Mouse (Mus musculus): Measurements from ENCODE around the gene 2210017I01Rik. TPM values are rescaled to one million over a fixed set of nuclear protein-coding genes. Genes with fewer than 3 reads are reported as not detected.

2210017I01Rik gene
- not detected in 2 replicates for polyA plus RNA-seq (2012; rRNA removed)

- no peaks in the 10 kb centered on the region for H3K27me3 ChIP-seq (ENCODE audit: control insufficient read depth, insufficient read depth, low read length)
- no peak within 1 kb of the TSS for H3K4me3 ChIP-seq (ENCODE audit: extremely low read depth, insufficient read depth, insufficient read length)
- no peak for DNase-seq (ENCODE audit: low read depth in 1 of 2, low spot score in 2 of 2)
- H3K27ac ChIP-seq (ENCODE audit: insufficient read depth, low read length) = no peak within 1 kb of the TSS
- TF ChIP-seq POLR2A (IDR thresholded peaks at IDR 0.05; ENCODE audit: low read depth, low read length) = no peak
- TF ChIP-seq CTCF (IDR thresholded peaks at IDR 0.05; ENCODE audit: extremely low read depth, insufficient read depth, insufficient read length, insufficient replicate concordance) = no peak
- H3K4me1 ChIP-seq (ENCODE audit: control insufficient read depth, insufficient read depth, insufficient read length) = no peaks in the 10 kb centered on the region
- H3K36me3 ChIP-seq (ENCODE audit: control insufficient read depth, insufficient read depth, low read length) = no peaks in the 10 kb centered on the region
Measured at GRCm38 (mm10) chr3:92607392-92607791, at the start of gene 2210017I01Rik. Gene 2210017I01Rik (minus strand): TSS chr3:92607492.

GRCm38 (mm10) chr3:92656826-92657225, 49.5 kb upstream of the 2210017I01Rik start, which contains the start of gene Lce1b:
Gene Lce1b (minus strand): TSS chr3:92656926.
- no peak for DNase-seq (ENCODE audit: low read depth in 1 of 2, low spot score in 2 of 2)
- no peak for TF ChIP-seq POLR2A (IDR thresholded peaks at IDR 0.05; ENCODE audit: low read depth, low read length)
- Histone ChIP-seq H3K27ac (ENCODE audit: insufficient read depth, low read length) (no peak within 1 kb of the TSS), H3K4me3 (ENCODE audit: extremely low read depth, insufficient read depth, insufficient read length) (no peak within 1 kb of the TSS), H3K27me3 (ENCODE audit: control insufficient read depth, insufficient read depth, low read length) (no peaks in the 10 kb centered on the region), H3K36me3 (ENCODE audit: control insufficient read depth, insufficient read depth, low read length) (no peaks in the 10 kb centered on the region), H3K4me1 (ENCODE audit: control insufficient read depth, insufficient read depth, insufficient read length) (no peaks in the 10 kb centered on the region)

GRCm38 (mm10) chr3:92648207-92648606, 40.9 kb upstream of the 2210017I01Rik start, which contains the start of gene Lce1a1:
Gene Lce1a1 (minus strand): TSS chr3:92648307.
- Histone ChIP-seq H3K4me1 (ENCODE audit: control insufficient read depth, insufficient read depth, insufficient read length) (no peaks in the 10 kb centered on the region), H3K27me3 (ENCODE audit: control insufficient read depth, insufficient read depth, low read length) (no peaks in the 10 kb centered on the region), H3K4me3 (ENCODE audit: extremely low read depth, insufficient read depth, insufficient read length) (no peak within 1 kb of the TSS), H3K36me3 (ENCODE audit: control insufficient read depth, insufficient read depth, low read length) (no peaks in the 10 kb centered on the region), H3K27ac (ENCODE audit: insufficient read depth, low read length) (no peak within 1 kb of the TSS)
- DNase-seq (ENCODE audit: low read depth in 1 of 2, low spot score in 2 of 2) = no peak
- TF ChIP-seq CTCF (IDR thresholded peaks at IDR 0.05; ENCODE audit: extremely low read depth, insufficient read depth, insufficient read length, insufficient replicate concordance) (no peak), POLR2A (IDR thresholded peaks at IDR 0.05; ENCODE audit: low read depth, low read length) (no peak)
- WGBS = 76% methylated on average over 1 of the region's 1 CpGs

- Histone ChIP-seq H3K27me3 (ENCODE audit: control insufficient read depth, insufficient read depth, low read length) (no peaks in the 10 kb centered on the region), H3K4me3 (ENCODE audit: extremely low read depth, insufficient read depth, insufficient read length) (no peak overlapping the region), H3K4me1 (ENCODE audit: control insufficient read depth, insufficient read depth, insufficient read length) (no peaks in the 10 kb centered on the region), H3K27ac (ENCODE audit: insufficient read depth, low read length) (no peak overlapping the region), H3K36me3 (ENCODE audit: control insufficient read depth, insufficient read depth, low read length) (no peaks in the 10 kb centered on the region)
- TF ChIP-seq CTCF (IDR thresholded peaks at IDR 0.05; ENCODE audit: extremely low read depth, insufficient read depth, insufficient read length, insufficient replicate concordance) (no peak), POLR2A (IDR thresholded peaks at IDR 0.05; ENCODE audit: low read depth, low read length) (no peak)
- no peak for DNase-seq (ENCODE audit: low read depth in 1 of 2, low spot score in 2 of 2)
- WGBS = 89% methylated on average over 15 of the region's 15 CpGs
Measured at GRCm38 (mm10) chr3:92639854-92640253, 32.6 kb upstream of the 2210017I01Rik start.

GRCm38 (mm10) chr3:92638653-92638991, 31.3 kb upstream of the 2210017I01Rik start:
- DNase-seq (ENCODE audit: low read depth in 1 of 2, low spot score in 2 of 2) = no peak
- TF ChIP-seq CTCF (IDR thresholded peaks at IDR 0.05; ENCODE audit: extremely low read depth, insufficient read depth, insufficient read length, insufficient replicate concordance) (no peak), POLR2A (IDR thresholded peaks at IDR 0.05; ENCODE audit: low read depth, low read length) (no peak)
- Histone ChIP-seq H3K27me3 (ENCODE audit: control insufficient read depth, insufficient read depth, low read length) (no peaks in the 10 kb centered on the region), H3K36me3 (ENCODE audit: control insufficient read depth, insufficient read depth, low read length) (no peaks in the 10 kb centered on the region), H3K4me3 (ENCODE audit: extremely low read depth, insufficient read depth, insufficient read length) (no peak overlapping the region), H3K4me1 (ENCODE audit: control insufficient read depth, insufficient read depth, insufficient read length) (no peaks in the 10 kb centered on the region), H3K27ac (ENCODE audit: insufficient read depth, low read length) (no peak overlapping the region)
- 82% methylated on average over 3 of the region's 3 CpGs for WGBS

- 44% methylated on average over 1 of the region's 1 CpGs for WGBS
- Histone ChIP-seq H3K4me1 (ENCODE audit: control insufficient read depth, insufficient read depth, insufficient read length) (no peaks in the 10 kb centered on the region), H3K36me3 (ENCODE audit: control insufficient read depth, insufficient read depth, low read length) (no peaks in the 10 kb centered on the region), H3K27me3 (ENCODE audit: control insufficient read depth, insufficient read depth, low read length) (no peaks in the 10 kb centered on the region), H3K4me3 (ENCODE audit: extremely low read depth, insufficient read depth, insufficient read length) (no peak overlapping the region), H3K27ac (ENCODE audit: insufficient read depth, low read length) (no peak overlapping the region)
- TF ChIP-seq CTCF (IDR thresholded peaks at IDR 0.05; ENCODE audit: extremely low read depth, insufficient read depth, insufficient read length, insufficient replicate concordance) = no peak
- DNase-seq (ENCODE audit: low read depth in 1 of 2, low spot score in 2 of 2) = no peak
Measured at GRCm38 (mm10) chr3:92637745-92638652, 30.7 kb upstream of the 2210017I01Rik start.

GRCm38 (mm10) chr3:92621560-92621959, 14.3 kb upstream of the 2210017I01Rik start, which contains the start of gene Lce6a:
Gene Lce6a (minus strand): TSS chr3:92621660.
- H3K27ac ChIP-seq (ENCODE audit: insufficient read depth, low read length) = no peak within 1 kb of the TSS
- TF ChIP-seq CTCF (IDR thresholded peaks at IDR 0.05; ENCODE audit: extremely low read depth, insufficient read depth, insufficient read length, insufficient replicate concordance) (no peak), POLR2A (IDR thresholded peaks at IDR 0.05; ENCODE audit: low read depth, low read length) (no peak)
- H3K4me1 ChIP-seq (ENCODE audit: control insufficient read depth, insufficient read depth, insufficient read length) = no peaks in the 10 kb centered on the region
- no peaks in the 10 kb centered on the region for H3K36me3 ChIP-seq (ENCODE audit: control insufficient read depth, insufficient read depth, low read length)
- 77% methylated on average over 2 of the region's 2 CpGs for WGBS
- DNase-seq (ENCODE audit: low read depth in 1 of 2, low spot score in 2 of 2) = no peak
- no peak within 1 kb of the TSS for H3K4me3 ChIP-seq (ENCODE audit: extremely low read depth, insufficient read depth, insufficient read length)
- no peaks in the 10 kb centered on the region for H3K27me3 ChIP-seq (ENCODE audit: control insufficient read depth, insufficient read depth, low read length)

Measured in spleen, adult 2 months (tissue).